8 mouse cellular contexts compared by ENCODE assay signal in the genomic region with DNA sequence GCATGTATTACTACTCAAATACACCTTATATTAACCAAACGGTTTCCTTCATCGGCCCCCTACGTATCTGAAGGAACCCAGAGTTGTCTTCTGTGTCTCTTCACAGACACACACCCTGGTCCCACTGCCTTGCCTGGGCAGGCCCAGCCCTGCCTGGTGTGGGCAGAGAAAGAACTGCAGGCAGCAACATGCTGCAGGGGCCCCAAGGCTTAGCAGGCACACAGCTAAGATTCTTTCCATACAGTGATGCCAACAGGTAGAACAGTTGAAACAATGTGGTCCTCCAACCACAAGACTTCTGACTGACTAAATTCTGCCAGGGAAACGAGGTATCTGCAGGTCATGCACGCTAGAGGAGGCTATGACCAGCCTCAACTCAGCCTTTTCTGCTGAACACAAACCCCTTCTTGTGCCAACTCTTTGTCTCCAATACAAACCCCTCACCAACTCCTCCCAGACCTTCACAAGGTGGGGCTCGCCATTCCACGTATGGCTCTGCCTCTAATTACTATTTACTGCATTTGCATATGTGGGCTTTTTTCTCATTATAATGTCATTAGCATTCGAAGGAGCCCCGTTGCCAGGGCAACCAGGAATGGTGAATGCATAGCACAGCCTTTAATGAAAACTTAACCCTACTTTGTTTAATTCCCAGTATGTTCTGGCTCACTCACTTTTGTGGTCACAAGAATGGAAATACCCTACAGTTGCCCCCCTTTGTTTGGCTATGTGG. TPM values are rescaled to one million over a fixed set of nuclear protein-coding genes. Genes with fewer than 3 reads are reported as not detected.
DNase-seq lines count a peak whose midpoint lies in the region; ATAC-seq and TF ChIP-seq lines count a peak whose summit lies in the region.

No protein-coding gene starts in this region.

- peak; percentile 46 for DNase-seq in embryo, embryonic 10.5 days (ENCODE audit: low spot score)
- DNase-seq in embryo, embryonic 10 days (ENCODE audit: low spot score), result no peak
- no peak for DNase-seq in testis, postnatal 14 days (ENCODE audit: low spot score)
- DNase-seq in cerebellum, postnatal 36 days, result no peak
- no peak for DNase-seq in heart, postnatal 4 days

- WGBS in forebrain, embryonic 16.5 days, result 15% methylated on average over 9 of the region's 9 CpGs
- WGBS in midbrain, embryonic 13.5 days, result 33% methylated on average over 9 of the region's 9 CpGs

- H3K4me3 ChIP-seq in E14TG2a.4 (replicated peaks; ENCODE audit: low read length), result peak overlapping the region; percentile 23; the same call in 1 of the 2 replicates
- H3K4me3 ChIP-seq in forebrain, embryonic 16.5 days (replicated peaks; ENCODE audit: low read length), result no peak overlapping the region
- H3K4me3 ChIP-seq in midbrain, embryonic 13.5 days (replicated peaks), result no peak overlapping the region

- peak overlapping the region; percentile 37 for H3K27ac ChIP-seq in forebrain, embryonic 16.5 days (ENCODE audit: low read length)
- peak overlapping the region; percentile 74 for H3K27ac ChIP-seq in midbrain, embryonic 13.5 days

- H3K36me3 ChIP-seq in E14TG2a.4 (ENCODE audit: insufficient read depth, low read length), result no peaks in the 10 kb centered on the region
- no peaks in the 10 kb centered on the region for H3K36me3 ChIP-seq in forebrain, embryonic 16.5 days (ENCODE audit: control insufficient read depth, insufficient read depth)
- no peaks in the 10 kb centered on the region for H3K36me3 ChIP-seq in midbrain, embryonic 13.5 days

- H3K4me2 ChIP-seq in forebrain, embryonic 16.5 days (ENCODE audit: low read length), result peak overlapping the region; percentile 2; the same call in 1 of the 2 replicates
- peak overlapping the region; percentile 27 for H3K4me2 ChIP-seq in midbrain, embryonic 13.5 days (replicated peaks)

- no peak overlapping the region for H3K9ac ChIP-seq in forebrain, embryonic 16.5 days (replicated peaks; ENCODE audit: low read depth, low read length)
- H3K9ac ChIP-seq in midbrain, embryonic 13.5 days (replicated peaks), result no peak overlapping the region

- no peak for TF ChIP-seq CTCF in E14TG2a.4 (conservative IDR thresholded peaks at IDR 0.05; ENCODE audit: low read length)

- peaks cover 33% of the 10 kb centered on the region for H3K4me1 ChIP-seq in E14TG2a.4 (replicated peaks; ENCODE audit: low read depth, low read length)
- H3K4me1 ChIP-seq in forebrain, embryonic 16.5 days (replicated peaks; ENCODE audit: control insufficient read depth, insufficient read depth, low read length), result peaks cover 22% of the 10 kb centered on the region
- peaks cover 22% of the 10 kb centered on the region for H3K4me1 ChIP-seq in midbrain, embryonic 13.5 days (replicated peaks)

- peak; percentile 89 for ATAC-seq in forebrain, embryonic 16.5 days
- peak; percentile 92 for ATAC-seq in midbrain, embryonic 13.5 days

- H3K27me3 ChIP-seq in E14TG2a.4 (ENCODE audit: insufficient read depth, low read length), result no peaks in the 10 kb centered on the region
- no peaks in the 10 kb centered on the region for H3K27me3 ChIP-seq in forebrain, embryonic 16.5 days (replicated peaks; ENCODE audit: control insufficient read depth, insufficient read depth, low read length)
- H3K27me3 ChIP-seq in midbrain, embryonic 13.5 days, result no peaks in the 10 kb centered on the region

- no peaks in the 10 kb centered on the region for H3K9me3 ChIP-seq in E14TG2a.4 (ENCODE audit: low read length)
- no peaks in the 10 kb centered on the region for H3K9me3 ChIP-seq in forebrain, embryonic 16.5 days (ENCODE audit: control insufficient read depth, low read length)
- no peaks in the 10 kb centered on the region for H3K9me3 ChIP-seq in midbrain, embryonic 13.5 days

RNA-seq across cellular contexts. Expression of a gene that starts 45.2 kb away (rescaled TPM):
- polyA plus RNA-seq in forebrain, embryonic 16.5 days (2015; fragmentation: Nextera tagmentation; extraction: Ambion mirVana), result 14.0 and 15.0 TPM in 2 replicates
- 18.3 and 19.4 TPM in 2 replicates for polyA plus RNA-seq in midbrain, embryonic 13.5 days (2015; fragmentation: Nextera tagmentation; extraction: Ambion mirVana)
- 10 to 100 TPM; 22.1 to 25.6 TPM for total RNA-seq in heart, postnatal 4 days (2021)
